Mouse (Mus musculus) midbrain, embryonic 13.5 days (tissue): Measurements from ENCODE around the gene Eif4b. TPM values are rescaled to one million over a fixed set of nuclear protein-coding genes. Genes with fewer than 3 reads are reported as not detected.

Source experiments
- ATAC-seq: fragments of 200-750 bp; cut with Nextera tagmentation; 2 replicates; pipeline ENCODE4 v1.8.0; 2017; ENCODE audit warnings: mild to moderate bottlenecking, moderate TSS enrichment, moderate library complexity
- H3K27ac ChIP-seq: fragments of 300-500 bp; sonication (generic); 2 replicates; pipeline ENCODE4 v1.5.1; 2015; ENCODE audit warnings: inconsistent platforms, mild to moderate bottlenecking, moderate library complexity
- H3K27me3 ChIP-seq: fragments of 300-500 bp; sonication (generic); 2 replicates; pipeline ENCODE4 v1.6.1; 2015; ENCODE audit warnings: mild to moderate bottlenecking, inconsistent platforms
- H3K36me3 ChIP-seq: fragments of 300-500 bp; sonication (generic); 2 replicates; pipeline ENCODE4 v1.6.1; 2015; ENCODE audit warnings: mild to moderate bottlenecking, inconsistent platforms
- H3K4me1 ChIP-seq: fragments of 300-500 bp; sonication (generic); replicated peaks from 2 replicates; pipeline ENCODE4 v1.6.1; 2015; ENCODE audit warnings: inconsistent platforms
- H3K4me2 ChIP-seq: fragments of 300-500 bp; sonication (generic); replicated peaks from 2 replicates; pipeline ENCODE4 v1.6.1; 2015; ENCODE audit warnings: moderate library complexity, mild to moderate bottlenecking, inconsistent platforms
- H3K4me3 ChIP-seq: fragments of 300-500 bp; sonication (generic); replicated peaks from 2 replicates; pipeline ENCODE4 v1.5.1; 2015; ENCODE audit warnings: mild to moderate bottlenecking, inconsistent platforms
- H3K9ac ChIP-seq: fragments of 300-500 bp; sonication (generic); replicated peaks from 2 replicates; pipeline ENCODE4 v1.6.1; 2015; ENCODE audit warnings: mild to moderate bottlenecking, inconsistent platforms
- H3K9me3 ChIP-seq: fragments of 300-500 bp; sonication (generic); 2 replicates; pipeline ENCODE4 v1.6.1; 2016; ENCODE audit warnings: mild to moderate bottlenecking, inconsistent platforms
- WGBS: fragments of 180-500 bp; shearing (Covaris S2); methylation state at CpG from one replicate; pipeline ENCODE4 v1.1.7; 2015; 5-methylcytosine and 5-hydroxymethylcytosine counted together
- polyA plus RNA-seq: library from polyadenylated mRNA; unstranded; fragments of >200 nt; fragmentation: Nextera tagmentation; extraction: Ambion mirVana; gene quantifications from 2 replicates; pipeline ENCODE4 v1.2.1, GENCODE M21; 2015

The Eif4b gene
- polyA plus RNA-seq, 1 experiment from 2014 or later, result 89.9 TPM

GRCm38 (mm10) chr15:102115731-102116231 is 42.2 kb downstream of the Eif4b start:
- no peak overlapping the region for H3K27ac ChIP-seq
- H3K4me2 ChIP-seq, result no peak overlapping the region
- no peak overlapping the region for H3K9ac ChIP-seq
- WGBS, result 67% methylated on average over 9 of the region's 9 CpGs
- no peaks in the 10 kb centered on the region for H3K27me3 ChIP-seq
- peaks cover 9% of the 10 kb centered on the region; the same call in 1 of the 2 replicates for H3K4me1 ChIP-seq
- ATAC-seq, result no peak
- peaks cover 55% of the 10 kb centered on the region for H3K36me3 ChIP-seq
- H3K9me3 ChIP-seq, result no peaks in the 10 kb centered on the region
- H3K4me3 ChIP-seq, result no peak overlapping the region

GRCm38 (mm10) chr15:102116753-102117415 is 43.3 kb downstream of the Eif4b start:
- H3K4me1 ChIP-seq, result peaks cover 9% of the 10 kb centered on the region; the same call in 1 of the 2 replicates
- H3K4me3 ChIP-seq, result no peak overlapping the region
- H3K27me3 ChIP-seq, result no peaks in the 10 kb centered on the region
- H3K27ac ChIP-seq, result peak overlapping the region; percentile 60
- H3K36me3 ChIP-seq, result peaks cover 66% of the 10 kb centered on the region
- H3K4me2 ChIP-seq, result no peak overlapping the region
- no peaks in the 10 kb centered on the region for H3K9me3 ChIP-seq
- peak; percentile 70 for ATAC-seq
- 80% methylated on average over 11 of the region's 11 CpGs for WGBS
- H3K9ac ChIP-seq, result no peak overlapping the region

GRCm38 (mm10) chr15:102117461-102118443 is 44.2 kb downstream of the Eif4b start:
- no peak overlapping the region; the same call in 1 of the 2 replicates for H3K9ac ChIP-seq
- H3K4me3 ChIP-seq, result no peak overlapping the region
- no peaks in the 10 kb centered on the region for H3K9me3 ChIP-seq
- WGBS, result 83% methylated on average over 19 of the region's 19 CpGs
- H3K4me2 ChIP-seq, result no peak overlapping the region
- H3K27me3 ChIP-seq, result no peaks in the 10 kb centered on the region
- ATAC-seq, result peak; percentile 28; the same call in 1 of the 2 replicates
- peaks cover 74% of the 10 kb centered on the region for H3K36me3 ChIP-seq
- H3K27ac ChIP-seq, result peak overlapping the region; percentile 60; the same call in 1 of the 2 replicates
- peaks cover 9% of the 10 kb centered on the region; the same call in 1 of the 2 replicates for H3K4me1 ChIP-seq

- no peak for ATAC-seq
- no peaks in the 10 kb centered on the region for H3K27me3 ChIP-seq
- H3K27ac ChIP-seq, result no peak overlapping the region
- 89% methylated on average over 4 of the region's 4 CpGs for WGBS
- H3K9me3 ChIP-seq, result no peaks in the 10 kb centered on the region
- no peak overlapping the region for H3K4me2 ChIP-seq
- peaks cover 80% of the 10 kb centered on the region for H3K36me3 ChIP-seq
- no peak overlapping the region; the same call in 1 of the 2 replicates for H3K9ac ChIP-seq
- no peak overlapping the region for H3K4me3 ChIP-seq
- peaks cover 9% of the 10 kb centered on the region; the same call in 1 of the 2 replicates for H3K4me1 ChIP-seq
Measured at GRCm38 (mm10) chr15:102118591-102118990, 45.0 kb downstream of the Eif4b start.

- Histone ChIP-seq H3K9ac (no peak overlapping the region), H3K4me2 (no peak overlapping the region), H3K36me3 (peaks cover 82% of the 10 kb centered on the region), H3K9me3 (no peaks in the 10 kb centered on the region), H3K27ac (no peak overlapping the region), H3K27me3 (no peaks in the 10 kb centered on the region), H3K4me1 (peaks cover 9% of the 10 kb centered on the region; the same call in 1 of the 2 replicates), H3K4me3 (no peak overlapping the region)
- 80% methylated on average over 8 of the region's 8 CpGs for WGBS
- no peak for ATAC-seq
Measured at GRCm38 (mm10) chr15:102119121-102119830, 45.7 kb downstream of the Eif4b start.

GRCm38 (mm10) chr15:102119831-102120170 is 46.2 kb downstream of the Eif4b start:
- Histone ChIP-seq H3K27me3 (no peaks in the 10 kb centered on the region), H3K4me1 (peaks cover 9% of the 10 kb centered on the region; the same call in 1 of the 2 replicates), H3K9me3 (no peaks in the 10 kb centered on the region), H3K27ac (no peak overlapping the region), H3K4me2 (no peak overlapping the region), H3K9ac (no peak overlapping the region), H3K4me3 (no peak overlapping the region), H3K36me3 (peaks cover 87% of the 10 kb centered on the region)
- 72% methylated on average over 2 of the region's 2 CpGs for WGBS
- no peak for ATAC-seq

GRCm38 (mm10) chr15:102120530-102120929 is 47.0 kb downstream of the Eif4b start:
- Histone ChIP-seq H3K27ac (no peak overlapping the region), H3K4me3 (no peak overlapping the region), H3K9ac (no peak overlapping the region), H3K9me3 (no peaks in the 10 kb centered on the region), H3K27me3 (no peaks in the 10 kb centered on the region), H3K4me1 (peaks cover 9% of the 10 kb centered on the region; the same call in 1 of the 2 replicates), H3K36me3 (peaks cover 91% of the 10 kb centered on the region), H3K4me2 (no peak overlapping the region)
- 93% methylated on average over 5 of the region's 5 CpGs for WGBS
- ATAC-seq, result no peak

- no peak overlapping the region for H3K4me3 ChIP-seq
- no peaks in the 10 kb centered on the region for H3K9me3 ChIP-seq
- H3K4me1 ChIP-seq, result no peaks in the 10 kb centered on the region
- no peak overlapping the region for H3K27ac ChIP-seq
- H3K9ac ChIP-seq, result no peak overlapping the region
- WGBS, result 91% methylated on average over 2 of the region's 2 CpGs
- ATAC-seq, result no peak
- no peak overlapping the region for H3K4me2 ChIP-seq
- no peaks in the 10 kb centered on the region for H3K27me3 ChIP-seq
- peaks cover 89% of the 10 kb centered on the region for H3K36me3 ChIP-seq
Measured at GRCm38 (mm10) chr15:102126303-102126702, 52.7 kb downstream of the Eif4b start.

GRCm38 (mm10) chr15:102133314-102133713 is 59.7 kb downstream of the Eif4b start:
- Histone ChIP-seq H3K27ac (no peak overlapping the region), H3K27me3 (no peaks in the 10 kb centered on the region), H3K4me2 (no peak overlapping the region), H3K9ac (no peak overlapping the region), H3K36me3 (peaks cover 51% of the 10 kb centered on the region), H3K4me3 (no peak overlapping the region), H3K9me3 (no peaks in the 10 kb centered on the region), H3K4me1 (peaks cover 20% of the 10 kb centered on the region)
- WGBS, result 94% methylated on average over 9 of the region's 9 CpGs
- ATAC-seq, result no peak

GRCm38 (mm10) chr15:102134709-102135108 is 61.1 kb downstream of the Eif4b start:
- peaks cover 20% of the 10 kb centered on the region for H3K4me1 ChIP-seq
- H3K9me3 ChIP-seq, result no peaks in the 10 kb centered on the region
- 90% methylated on average over 2 of the region's 2 CpGs for WGBS
- H3K27me3 ChIP-seq, result no peaks in the 10 kb centered on the region
- no peak for ATAC-seq
- H3K4me3 ChIP-seq, result peak overlapping the region; percentile 79
- peaks cover 37% of the 10 kb centered on the region for H3K36me3 ChIP-seq
- no peak overlapping the region for H3K9ac ChIP-seq
- no peak overlapping the region for H3K27ac ChIP-seq
- peak overlapping the region; percentile 73 for H3K4me2 ChIP-seq

- Histone ChIP-seq H3K36me3 (peaks cover 28% of the 10 kb centered on the region), H3K4me2 (peak overlapping the region; percentile 73), H3K27me3 (no peaks in the 10 kb centered on the region), H3K4me3 (peak overlapping the region; percentile 79), H3K27ac (peak overlapping the region; percentile 88), H3K4me1 (peaks cover 20% of the 10 kb centered on the region), H3K9ac (peak overlapping the region; percentile 91), H3K9me3 (no peaks in the 10 kb centered on the region)
- WGBS, result 2% methylated on average over 35 of the region's 35 CpGs
- ATAC-seq, result peak; percentile 88
Measured at GRCm38 (mm10) chr15:102135522-102136128, 62.1 kb downstream of the Eif4b start.
